Mouse (Mus musculus) left cerebral cortex, postnatal 4 days (tissue): ENCODE results near the gene Lars2. TPM values are rescaled to one million over a fixed set of nuclear protein-coding genes. Genes with fewer than 3 reads are reported as not detected.
A peak's percentile ranks its signal among the peaks of the same experiment; 100 is the strongest.
"Not testable (repeated sequence)": the region's sequence is repeated elsewhere in the genome, so short reads cannot be mapped to it uniquely, and the experiment has no call there.

Source experiments
- DNase-seq: peaks from one replicate; pipeline ENCODE4 v3.0.0-alpha.2; 2022
- intact Hi-C: fragments of 180-260 bp; cut with DNase I; formaldehyde crosslinking; loops from one replicate; pipeline ENCODE4 v1.15.1; 2025
- total RNA-seq, 2 experiments: library from RNA; stranded (reverse); gene quantifications; 2 replicates each; pipeline ENCODE4 v1.2.3; 2021

Lars2 gene
- 10 to 100 TPM; 25.3 to 41.7 TPM for total RNA-seq

DNA sequence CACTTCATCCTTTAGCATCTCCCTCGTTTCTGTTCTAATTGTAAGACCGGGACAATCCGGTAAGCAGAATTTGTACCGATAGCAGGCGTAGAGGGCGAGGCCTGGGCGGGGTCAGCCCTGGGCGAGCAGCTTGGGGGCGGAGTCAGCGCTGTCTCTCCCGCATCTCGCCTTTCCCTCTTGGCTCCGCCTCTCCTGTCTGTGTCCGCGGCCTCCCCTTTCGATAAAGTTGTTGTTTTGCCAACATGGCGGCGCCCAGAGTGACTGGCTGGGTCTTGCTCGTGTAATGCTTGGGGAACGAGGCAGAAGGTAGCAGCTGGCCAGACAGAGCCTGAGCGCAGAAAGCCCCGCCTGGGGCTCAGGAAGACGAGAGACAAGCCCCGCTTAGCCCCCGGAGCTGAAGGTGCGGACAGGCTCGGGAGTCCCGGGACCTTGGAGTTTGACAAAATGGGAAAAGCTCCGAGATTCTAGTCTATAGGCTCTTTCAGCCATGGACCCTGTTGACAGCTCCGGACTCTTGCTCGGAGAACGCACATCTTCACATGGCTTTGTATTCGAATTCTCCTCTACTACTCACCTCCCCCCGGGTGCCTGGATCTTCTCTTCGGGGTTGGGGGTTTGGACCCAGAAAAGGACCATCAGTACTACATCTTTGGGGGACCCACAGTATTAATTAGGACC is at the start of gene Lars2:
Gene Lars2, plus strand, starts transcription at position 220 of the 678 bp plus-strand sequence.
- intact Hi-C loops: loop anchor here (10.0 kb wide), 1 partner anchor 158 kb away; the partner anchor contains the start of gene Sacm1l

DNA sequence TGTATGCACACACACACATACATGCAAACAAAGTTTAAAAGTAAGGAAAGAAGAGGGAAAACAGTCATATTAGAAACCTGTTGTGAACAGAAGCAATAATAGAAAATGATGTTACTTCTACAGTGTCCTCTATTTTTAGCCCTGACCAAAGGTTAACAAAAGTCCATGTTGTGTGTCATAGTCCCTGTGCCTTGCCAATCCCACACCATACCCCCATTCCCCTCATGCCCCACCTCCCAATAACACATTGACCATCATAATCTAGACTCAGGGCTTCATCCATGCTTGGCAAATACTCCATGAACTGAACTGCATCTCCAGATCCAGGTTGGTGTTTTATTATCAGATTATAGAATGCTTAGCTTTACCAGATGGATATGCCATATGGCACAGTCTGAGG is 40.6 kb upstream of the Lars2 start:
- DNase-seq: no peak
- intact Hi-C loops: no loop called here

More for the DNA sequence above, at the start of gene Lars2:
- DNase-seq: peak; percentile 95

DNA sequence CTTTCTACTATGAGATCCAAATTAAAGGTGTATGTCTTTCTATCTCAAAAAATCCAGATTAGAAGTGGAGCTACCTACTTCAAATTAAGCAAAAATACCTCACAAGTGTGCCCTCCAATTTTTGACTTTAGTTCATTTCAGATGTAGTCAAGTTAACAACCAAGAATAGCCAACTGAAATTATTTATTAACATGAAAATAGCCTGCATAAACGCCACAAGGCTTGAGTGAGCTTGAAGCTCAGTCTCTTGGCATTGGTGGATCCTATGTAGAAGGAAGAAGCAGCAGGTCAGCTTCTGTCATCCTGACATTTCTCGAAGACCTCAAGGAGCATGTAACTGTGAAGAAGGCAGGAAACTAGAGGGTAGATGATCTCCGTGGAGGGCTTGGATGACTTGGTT is 38.4 kb upstream of the Lars2 start:
- intact Hi-C loops: no loop called here
- no peak for DNase-seq

DNA sequence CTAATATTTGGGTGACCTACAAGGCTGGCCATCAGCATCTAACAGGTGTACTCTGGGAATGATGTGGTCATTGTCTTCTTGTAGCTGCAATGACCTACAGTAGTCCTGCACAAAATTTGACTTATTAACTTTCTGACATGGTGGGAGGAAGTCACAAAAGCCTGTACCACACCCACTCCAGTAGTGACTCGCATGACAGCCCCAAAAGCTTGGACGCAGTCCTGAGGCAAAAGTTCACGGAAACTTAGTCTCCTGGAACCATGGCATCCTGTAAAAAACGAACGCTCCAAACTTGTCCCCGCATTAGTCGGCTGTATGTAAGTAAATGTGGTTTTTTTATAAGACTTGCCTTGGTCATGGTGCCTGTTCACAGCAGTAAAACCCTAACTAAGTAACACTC is 36.9 kb upstream of the Lars2 start:
- DNase-seq: no peak
- intact Hi-C loops: no loop called here

DNA sequence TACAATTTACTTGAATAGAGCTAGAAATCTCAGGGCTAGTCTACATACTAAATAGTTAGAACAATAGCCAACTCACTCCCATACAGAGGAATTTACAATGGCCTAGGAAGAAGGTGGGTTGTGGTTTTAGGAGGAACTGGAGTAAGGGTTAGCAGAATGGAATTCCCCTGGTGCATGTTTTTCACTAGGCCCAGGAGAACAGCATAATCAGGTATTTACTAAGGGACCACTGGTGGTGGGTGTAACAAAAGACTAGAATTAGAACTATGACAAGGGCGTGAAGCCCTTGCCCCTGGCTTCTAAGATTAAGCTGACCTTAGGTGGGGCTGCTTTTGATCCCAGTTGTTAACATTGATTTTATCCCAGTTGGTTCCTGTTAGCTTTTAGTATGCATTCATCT is 36.5 kb upstream of the Lars2 start:
- intact Hi-C loops, DNase-seq: not testable (repeated sequence)

DNA sequence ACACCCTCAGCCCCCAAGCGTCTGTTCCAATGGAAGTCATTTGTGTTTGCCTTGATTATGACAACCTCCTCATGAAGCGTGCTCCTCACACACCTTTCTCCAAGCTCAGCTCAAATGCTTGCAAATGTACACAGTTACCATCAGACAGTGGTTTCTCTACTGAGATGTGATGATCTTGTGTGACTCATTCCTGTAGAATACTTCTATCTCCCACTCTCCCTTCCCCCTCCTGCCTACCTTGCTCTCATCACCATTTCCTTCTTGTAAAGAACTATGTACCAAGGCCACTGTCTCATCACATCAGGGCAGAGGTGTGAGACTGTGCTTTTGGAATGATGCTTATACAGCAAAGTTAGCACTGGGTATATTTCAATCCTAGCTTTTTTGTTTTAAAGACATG is 33.2 kb upstream of the Lars2 start:
- DNase-seq: no peak
- intact Hi-C loops: no loop called here

DNA sequence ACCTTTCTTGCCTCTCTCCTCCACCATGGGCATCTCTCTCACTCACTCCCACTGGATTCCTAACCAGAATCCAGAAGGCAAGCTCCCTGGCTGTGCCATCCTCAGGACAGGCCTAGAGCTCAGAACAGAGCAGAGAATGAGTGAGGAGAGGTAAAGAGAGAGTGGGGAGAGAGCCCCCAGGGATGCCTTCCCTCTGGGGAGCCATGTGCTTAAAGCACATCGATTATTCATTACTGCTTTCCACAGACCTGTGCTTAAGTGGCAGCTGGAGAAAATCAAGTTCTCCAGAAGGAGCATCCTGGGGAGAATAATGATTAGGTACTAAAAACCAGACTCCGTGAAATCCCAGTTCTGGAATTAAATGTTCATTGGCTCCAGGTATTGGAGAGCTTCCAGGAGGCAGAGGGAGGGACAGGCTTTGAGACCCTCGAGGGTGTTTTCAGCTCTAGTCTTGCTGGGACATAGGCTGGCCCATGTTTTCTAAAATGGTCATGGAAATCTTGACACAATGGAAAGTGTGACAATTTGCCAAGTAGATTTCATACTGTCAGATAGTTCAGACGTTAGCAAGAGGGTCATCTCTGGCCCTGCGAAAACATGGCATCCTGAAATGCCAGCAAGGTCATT is 31.6 kb upstream of the Lars2 start:
- intact Hi-C loops: no loop called here
- DNase-seq: peak; percentile 24

DNA sequence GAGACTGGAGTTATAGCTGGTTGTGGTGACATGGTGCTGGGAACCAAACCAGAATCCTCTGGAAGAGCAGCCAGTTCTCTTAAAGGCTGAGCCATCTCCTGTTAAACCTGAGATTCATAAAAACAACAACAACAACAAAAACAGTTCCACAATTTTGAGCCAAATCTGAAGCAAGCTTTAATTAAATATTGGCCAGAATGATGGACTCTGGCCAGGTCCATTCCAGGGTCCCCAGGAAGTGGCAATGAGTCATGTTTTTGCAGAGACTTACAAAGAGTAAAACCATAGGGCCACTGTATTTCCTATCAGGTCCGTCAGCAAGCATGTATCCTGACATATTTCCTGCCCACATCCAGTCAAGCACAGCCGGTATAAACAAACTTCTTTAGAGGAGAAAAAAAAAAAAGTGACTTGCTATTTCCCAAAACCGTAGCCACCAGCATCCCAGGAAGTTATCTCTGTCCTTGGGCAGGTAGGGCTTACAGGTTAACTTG is 27.0 kb upstream of the Lars2 start:
- intact Hi-C loops: no loop called here
- no peak for DNase-seq

DNA sequence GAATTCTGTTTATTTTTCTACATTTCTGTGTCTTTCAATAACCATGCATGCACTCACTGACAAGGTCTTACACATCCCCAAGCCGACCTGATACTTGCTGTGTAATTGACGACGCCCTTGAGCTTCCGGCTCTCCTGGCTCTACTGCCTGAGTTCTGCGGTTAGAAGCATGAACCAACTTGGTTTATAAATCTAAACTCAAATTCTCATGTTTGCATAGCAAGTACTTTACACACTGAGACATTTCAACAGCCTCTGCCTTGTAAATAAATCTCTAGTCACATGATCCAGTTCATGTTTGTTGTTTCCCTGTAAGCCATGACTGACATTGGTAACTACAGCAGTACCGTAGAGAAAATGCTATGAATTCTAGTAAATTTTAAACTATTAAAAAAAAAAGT is 25.5 kb upstream of the Lars2 start:
- intact Hi-C loops: no loop called here
- DNase-seq: no peak

DNA sequence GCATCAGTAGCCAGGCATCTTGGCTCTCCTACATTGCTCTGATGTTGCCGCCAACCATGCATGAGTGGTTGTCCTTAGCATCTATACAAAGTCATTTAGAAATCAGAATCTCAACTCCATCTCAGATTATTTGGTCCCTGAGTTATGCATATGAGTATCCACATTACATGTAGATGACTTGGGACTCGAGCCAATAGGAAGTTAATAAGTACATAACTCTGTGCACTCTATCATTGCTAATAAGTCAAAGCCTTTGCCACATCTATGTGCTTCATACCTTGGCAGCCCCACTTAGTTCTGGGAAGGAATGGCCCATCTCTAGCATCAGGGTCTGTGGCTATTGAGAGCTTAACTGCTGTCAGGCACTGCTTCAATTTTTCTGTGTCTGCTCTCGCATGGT is 23.7 kb upstream of the Lars2 start:
- intact Hi-C loops: no loop called here
- no peak for DNase-seq

DNA sequence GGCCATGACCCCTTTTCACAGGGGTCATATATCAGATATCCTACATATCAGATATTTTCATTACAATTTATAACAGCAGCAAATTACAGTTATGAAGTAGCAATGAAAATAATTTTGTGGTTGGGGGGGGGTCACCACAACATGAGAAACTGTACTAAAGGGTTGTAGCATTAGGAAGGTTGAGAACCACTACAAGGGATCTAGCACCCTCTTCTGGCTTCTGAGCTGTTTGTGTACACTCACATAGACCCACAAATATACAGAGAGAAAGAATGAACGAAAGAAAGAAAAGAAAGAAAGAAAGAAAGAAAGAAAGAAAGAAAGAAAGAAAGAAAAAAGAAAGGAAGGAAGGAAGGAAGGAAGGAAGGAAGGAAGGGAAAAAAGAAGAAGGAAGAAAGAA is 17.4 kb upstream of the Lars2 start:
- intact Hi-C loops, DNase-seq: not testable (repeated sequence)

DNA sequence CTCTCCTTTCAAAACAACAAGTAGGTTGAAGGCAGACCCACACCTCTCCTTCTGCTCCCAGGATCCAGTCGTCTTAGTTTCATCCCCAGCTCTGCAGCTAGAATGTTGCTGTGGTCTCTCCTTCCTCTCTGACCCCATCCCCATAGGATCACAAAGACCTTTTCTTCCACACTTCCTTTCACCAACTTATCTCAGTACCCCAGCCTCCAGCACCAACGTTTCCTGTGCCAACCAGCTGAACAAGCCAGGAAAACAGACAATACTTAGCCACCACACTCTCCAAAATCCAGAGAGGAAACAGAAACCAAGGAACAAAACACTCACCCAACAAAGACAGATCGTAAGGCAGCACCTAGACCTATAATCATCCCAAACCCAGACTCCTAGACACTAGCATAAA is 6.7 kb upstream of the Lars2 start:
- intact Hi-C loops: loop anchor here (10.0 kb wide), 1 partner anchor 165 kb away; the partner anchor contains the start of gene Sacm1l
- no peak for DNase-seq

DNA sequence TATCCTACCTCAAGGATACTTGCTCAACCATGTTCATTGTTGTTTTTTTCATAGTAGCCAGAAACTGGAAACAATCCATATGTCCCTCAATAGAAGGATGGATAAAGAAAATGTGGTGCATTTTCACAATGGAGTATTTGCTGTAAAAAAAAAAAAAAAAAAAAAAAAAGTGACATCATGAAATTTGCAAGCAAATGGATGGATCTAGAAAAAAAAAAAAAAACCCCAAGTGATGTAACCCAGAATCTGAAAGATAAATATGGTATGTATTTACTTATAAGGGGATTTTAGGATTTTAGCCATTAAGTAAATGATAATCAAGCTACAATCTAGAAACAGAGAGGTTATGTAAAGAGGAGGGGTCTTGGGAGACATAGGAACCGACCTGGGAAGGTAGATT is 1.4 kb upstream of the Lars2 start:
- intact Hi-C loops: loop anchor here (10.0 kb wide), 1 partner anchor 159 kb away; the partner anchor contains the start of gene Sacm1l

DNA sequence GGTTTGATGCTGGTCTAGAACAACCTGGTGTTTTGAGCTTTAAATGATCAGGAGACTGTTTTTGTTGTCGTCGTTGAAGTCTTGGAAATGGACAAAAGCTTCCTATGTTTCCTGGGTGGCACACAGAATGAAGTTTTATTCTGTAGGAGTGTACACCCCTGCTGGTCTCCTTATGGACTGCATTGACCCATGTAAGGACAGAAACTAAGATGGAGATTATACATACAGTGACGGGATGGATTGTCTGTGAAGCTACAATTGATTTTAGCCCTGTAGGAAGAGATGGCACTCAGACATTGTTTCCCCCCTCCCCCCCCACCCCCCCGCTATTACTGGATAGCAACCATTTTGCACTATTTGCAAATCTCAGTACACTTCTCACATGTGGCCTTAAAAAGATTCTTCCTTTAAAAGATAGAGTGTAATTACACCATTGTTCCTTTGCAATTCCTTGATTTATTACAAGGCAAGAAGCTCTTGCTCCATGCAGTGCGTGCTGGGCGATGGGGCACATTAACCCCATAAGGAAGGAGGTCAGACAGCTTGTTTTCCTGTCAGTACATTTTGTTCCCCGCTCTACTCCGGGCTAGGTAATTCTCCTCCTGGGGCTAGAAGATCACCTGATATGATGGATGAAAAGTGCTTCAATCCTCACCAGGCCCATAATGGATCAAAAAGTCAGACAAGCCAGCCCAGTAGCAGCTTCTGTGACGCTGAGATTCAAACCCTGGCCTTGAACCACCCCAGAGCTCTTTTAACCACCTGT is 602 bp upstream of the Lars2 start:
- intact Hi-C loops: loop anchor here (10.0 kb wide), 1 partner anchor 159 kb away; the partner anchor contains the start of gene Sacm1l
- DNase-seq: no peak

More for the DNA sequence above, 1.4 kb upstream of the Lars2 start:
- DNase-seq: no peak

DNA sequence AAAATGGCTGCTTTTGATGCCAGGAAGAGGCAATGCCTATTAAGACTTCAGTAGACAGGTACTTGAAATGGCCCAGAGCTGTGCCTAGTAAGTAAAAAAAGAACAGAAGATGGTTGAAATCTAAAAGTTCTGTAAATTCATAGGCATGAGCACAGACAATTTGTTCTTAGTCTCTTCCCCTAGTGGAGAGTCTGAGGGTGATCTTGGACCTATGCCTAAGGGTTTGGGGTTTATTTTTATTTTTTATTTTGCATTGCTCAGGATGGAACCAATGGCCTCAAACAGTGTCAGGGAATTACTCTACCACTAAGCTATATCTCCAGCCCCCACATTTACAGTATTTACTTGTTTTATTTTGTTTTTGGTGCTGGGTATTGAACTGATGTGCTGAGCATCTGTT is 909 bp downstream of the Lars2 start:
- DNase-seq: no peak
- intact Hi-C loops: loop anchor here (10.0 kb wide), 1 partner anchor 157 kb away; the partner anchor contains the start of gene Sacm1l

DNA sequence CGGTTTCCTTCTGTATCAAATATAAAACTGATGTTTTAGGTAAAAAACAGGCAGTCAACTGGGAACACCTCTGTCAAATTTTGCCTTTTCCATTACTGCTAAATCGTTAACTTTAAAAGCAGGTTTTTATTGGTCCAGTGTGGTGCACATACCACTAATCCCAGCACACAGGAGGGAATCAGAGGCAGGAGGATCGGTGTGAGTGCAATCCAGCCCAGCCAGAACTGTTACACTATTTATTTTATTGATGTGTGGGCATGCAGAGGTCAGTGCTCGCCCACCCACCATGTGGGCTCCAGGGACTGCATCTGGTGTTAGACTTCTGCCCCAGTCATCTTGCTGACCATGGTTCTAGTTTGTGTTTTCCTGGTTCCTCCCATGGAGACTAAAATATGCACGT is 15.7 kb downstream of the Lars2 start:
- intact Hi-C loops: no loop called here
- DNase-seq: no peak

DNA sequence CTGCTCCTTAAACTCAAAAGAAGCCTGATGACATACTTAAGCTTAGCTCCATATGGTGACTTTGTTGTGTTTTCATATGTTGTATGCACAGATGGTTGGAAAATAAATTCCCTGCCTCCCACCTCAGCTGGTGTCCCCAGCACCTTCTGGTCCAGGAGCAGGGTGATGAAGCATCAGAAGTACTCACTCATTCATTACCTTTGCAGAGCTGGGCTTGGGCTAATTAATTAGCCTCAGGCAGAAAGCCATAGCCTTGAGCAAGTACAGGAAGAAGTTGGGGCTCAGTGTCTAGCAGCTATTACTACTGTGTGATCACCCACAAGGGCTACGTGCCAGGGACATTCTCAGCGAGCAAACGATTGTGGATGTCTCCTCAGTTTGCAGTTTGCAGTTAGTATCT is 18.0 kb downstream of the Lars2 start:
- DNase-seq: no peak
- intact Hi-C loops: no loop called here

DNA sequence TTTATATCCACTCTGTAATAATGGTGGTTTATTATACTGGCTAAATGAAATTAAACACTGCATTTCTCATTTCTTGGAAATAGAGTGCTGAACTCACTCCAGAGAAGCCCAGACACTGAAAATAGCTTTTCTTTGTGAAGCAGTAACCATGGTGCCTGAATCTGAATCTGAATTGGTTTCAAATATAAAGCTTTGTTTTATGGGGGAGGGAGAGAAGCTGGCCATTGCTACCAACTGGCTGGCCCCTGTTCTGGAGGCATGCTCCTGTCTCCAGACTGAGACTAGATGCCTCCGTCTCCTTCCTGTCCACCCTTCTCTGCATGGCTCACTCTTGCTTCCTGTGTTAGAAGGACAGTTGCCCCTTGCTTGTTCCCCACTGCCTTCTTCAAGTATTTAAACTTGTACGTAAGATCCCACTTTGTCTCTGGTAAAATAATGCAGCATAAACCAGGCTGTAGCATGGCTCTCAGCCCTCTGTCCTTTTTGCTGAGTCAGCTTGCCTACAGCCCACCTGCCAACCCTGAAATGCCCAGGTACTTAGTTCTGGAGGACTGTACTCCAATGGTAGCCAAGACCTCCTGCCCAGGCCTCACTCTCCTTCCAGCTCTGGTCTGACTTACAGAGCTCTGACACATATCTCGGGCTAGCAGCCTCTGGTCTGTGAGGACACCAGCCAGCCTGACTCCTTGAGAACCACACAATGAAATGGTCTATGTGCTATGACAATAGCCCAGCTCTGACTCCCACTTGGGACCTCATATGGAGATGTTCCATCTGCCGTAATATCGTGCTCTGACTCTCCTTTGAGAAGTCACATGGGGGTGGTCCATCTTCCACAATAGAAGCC is 18.8 kb downstream of the Lars2 start:
- no peak for DNase-seq
- intact Hi-C loops: no loop called here

DNA sequence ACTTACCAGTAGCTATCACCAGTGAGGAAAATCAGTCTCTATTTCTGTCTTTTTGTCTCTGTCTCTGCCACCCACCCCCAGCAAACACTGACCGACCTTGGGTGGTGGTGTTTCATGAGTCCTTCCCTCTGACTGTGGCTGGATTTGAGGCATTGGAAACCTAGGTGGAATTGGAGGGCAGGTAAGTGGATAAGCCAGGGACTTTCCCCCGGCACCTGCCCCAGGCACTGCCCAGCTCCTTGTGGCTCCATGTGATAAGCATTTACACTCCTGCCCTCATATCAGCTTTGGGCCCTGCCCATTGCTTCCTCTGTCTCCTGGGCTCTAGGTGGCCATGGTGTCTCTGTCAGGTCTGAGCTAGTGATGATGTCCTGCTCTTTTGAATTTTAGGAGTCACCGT is 19.6 kb downstream of the Lars2 start:
- no peak for DNase-seq
- intact Hi-C loops: no loop called here
